Mouse (Mus musculus) myocyte (in vitro differentiated cells): Measurements from ENCODE around the gene Kdm6b.

Experiments used
- MAX ChIP-seq: IDR thresholded peaks from one replicate; pipeline ENCODE4 v1.6.1; 2011; ENCODE audit warnings: low read depth, mild to moderate bottlenecking, control low read depth
- POLR2A ChIP-seq: IDR thresholded peaks from one replicate; pipeline ENCODE4 v1.6.1; 2011; ENCODE audit warnings: low read depth, mild to moderate bottlenecking, control low read depth, moderate library complexity; ENCODE audit not compliant: insufficient read length
- TCF12 ChIP-seq: IDR thresholded peaks from one replicate; pipeline ENCODE4 v1.6.1; 2011; ENCODE audit warnings: mild to moderate bottlenecking, control low read depth; ENCODE audit not compliant: poor library complexity, insufficient read depth, severe bottlenecking

DNA sequence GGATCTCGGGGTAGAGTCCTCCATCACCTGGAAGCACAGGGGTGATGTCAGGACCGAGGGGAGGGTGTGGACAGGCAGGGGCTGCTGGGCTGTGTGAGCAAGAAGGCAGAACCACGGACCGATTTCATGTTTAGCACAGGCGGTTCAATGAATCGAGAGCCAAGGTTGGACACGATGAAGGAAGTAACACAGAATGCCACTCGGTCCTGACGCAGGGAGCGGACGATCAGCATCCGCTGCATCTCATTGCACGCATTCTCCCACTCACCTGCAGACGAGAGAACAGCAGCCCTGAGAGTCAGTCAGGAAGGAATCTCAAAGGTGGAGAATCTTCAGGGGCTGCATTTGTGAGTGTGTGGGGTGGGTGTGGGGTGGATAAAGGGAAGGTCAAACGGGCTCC is 17.2 kb upstream of the Kdm6b start:
- TF ChIP-seq POLR2A = no peak
- no peak for TF ChIP-seq MAX
- no peak for TF ChIP-seq TCF12
